Mouse (Mus musculus) neural tube, embryonic 12.5 days (tissue): ENCODE measurements at regions not wholly inside any gene's neighbourhood (a gene's known extent, or its start where the extent isn't known, plus 50 kb on each side); places are given as distances from the start of the nearest gene placed in this dataset.
A peak's percentile ranks its signal among the peaks of the same experiment; 100 is the strongest.

Source experiments
- ATAC-seq: fragments of 200-750 bp; cut with Nextera tagmentation; 2 replicates; pipeline ENCODE4 v1.8.0; 2017; ENCODE audit warnings: low read depth, mild to moderate bottlenecking, moderate TSS enrichment, moderate library complexity; ENCODE audit not compliant: low FRiP score
- H3K27ac ChIP-seq: fragments of 300-500 bp; sonication (generic); 2 replicates; pipeline ENCODE4 v1.5.1; 2016
- H3K27me3 ChIP-seq: fragments of 300-500 bp; sonication (generic); replicated peaks from 2 replicates; pipeline ENCODE4 v1.6.1; 2016; ENCODE audit warnings: mild to moderate bottlenecking
- H3K36me3 ChIP-seq: fragments of 300-500 bp; sonication (generic); 2 replicates; pipeline ENCODE4 v1.6.1; 2016; ENCODE audit warnings: mild to moderate bottlenecking
- H3K4me1 ChIP-seq: fragments of 300-500 bp; sonication (generic); 2 replicates; pipeline ENCODE4 v1.6.1; 2016
- H3K4me2 ChIP-seq: fragments of 300-500 bp; sonication (generic); replicated peaks from 2 replicates; pipeline ENCODE4 v1.6.1; 2016; ENCODE audit warnings: mild to moderate bottlenecking
- H3K4me3 ChIP-seq: fragments of 300-500 bp; sonication (generic); 2 replicates; pipeline ENCODE4 v1.5.1; 2016
- H3K9ac ChIP-seq: fragments of 300-500 bp; sonication (generic); 2 replicates; pipeline ENCODE4 v1.6.1; 2016; ENCODE audit warnings: mild to moderate bottlenecking
- H3K9me3 ChIP-seq: fragments of 300-500 bp; sonication (generic); 2 replicates; pipeline ENCODE4 v1.6.1; 2016; ENCODE audit warnings: mild to moderate bottlenecking
- WGBS: fragments of 180-500 bp; shearing (Covaris S2); methylation state at CpG from one replicate; pipeline ENCODE4 v1.1.7; 2016; 5-methylcytosine and 5-hydroxymethylcytosine counted together

GRCm38 (mm10) chr3:140566996-140567517 is 645.1 kb downstream of the Pdha2 start:
- no peak for ATAC-seq
- H3K27me3 ChIP-seq: no peaks in the 10 kb centered on the region
- no peaks in the 10 kb centered on the region for H3K36me3 ChIP-seq
- H3K9me3 ChIP-seq: no peaks in the 10 kb centered on the region
- no peak overlapping the region for H3K9ac ChIP-seq
- H3K27ac ChIP-seq: no peak overlapping the region
- no peak overlapping the region for H3K4me3 ChIP-seq
- WGBS: 68% methylated on average over 4 of the region's 4 CpGs
- H3K4me1 ChIP-seq: no peaks in the 10 kb centered on the region
- H3K4me2 ChIP-seq: no peak overlapping the region

GRCm38 (mm10) chr3:140554736-140555135 is 657.4 kb downstream of the Pdha2 start:
- H3K4me3 ChIP-seq: no peak overlapping the region
- H3K9ac ChIP-seq: no peak overlapping the region
- WGBS: 71% methylated on average over 3 of the region's 3 CpGs
- no peak overlapping the region for H3K4me2 ChIP-seq
- no peak for ATAC-seq
- no peaks in the 10 kb centered on the region for H3K9me3 ChIP-seq
- no peak overlapping the region for H3K27ac ChIP-seq
- H3K4me1 ChIP-seq: no peaks in the 10 kb centered on the region
- H3K27me3 ChIP-seq: no peaks in the 10 kb centered on the region
- no peaks in the 10 kb centered on the region for H3K36me3 ChIP-seq

- Histone ChIP-seq H3K27me3 (no peaks in the 10 kb centered on the region), H3K9ac (no peak overlapping the region), H3K9me3 (no peaks in the 10 kb centered on the region), H3K27ac (no peak overlapping the region), H3K36me3 (no peaks in the 10 kb centered on the region), H3K4me2 (no peak overlapping the region), H3K4me1 (no peaks in the 10 kb centered on the region), H3K4me3 (no peak overlapping the region)
- WGBS: 83% methylated on average over 3 of the region's 3 CpGs
- ATAC-seq: no peak
Measured at GRCm38 (mm10) chr3:140548483-140548882, 663.7 kb downstream of the Pdha2 start.

- no peaks in the 10 kb centered on the region for H3K4me1 ChIP-seq
- H3K4me2 ChIP-seq: no peak overlapping the region
- no peak overlapping the region for H3K27ac ChIP-seq
- no peaks in the 10 kb centered on the region for H3K36me3 ChIP-seq
- 87% methylated on average over 6 of the region's 6 CpGs for WGBS
- no peak overlapping the region for H3K4me3 ChIP-seq
- no peaks in the 10 kb centered on the region for H3K9me3 ChIP-seq
- ATAC-seq: no peak
- no peak overlapping the region for H3K9ac ChIP-seq
- H3K27me3 ChIP-seq: no peaks in the 10 kb centered on the region
Measured at GRCm38 (mm10) chr3:140531747-140532502, 680.2 kb downstream of the Pdha2 start.

- H3K4me3 ChIP-seq: no peak overlapping the region
- no peaks in the 10 kb centered on the region for H3K4me1 ChIP-seq
- no peak overlapping the region for H3K9ac ChIP-seq
- no peaks in the 10 kb centered on the region for H3K36me3 ChIP-seq
- H3K9me3 ChIP-seq: no peaks in the 10 kb centered on the region
- no peaks in the 10 kb centered on the region for H3K27me3 ChIP-seq
- H3K27ac ChIP-seq: no peak overlapping the region
- no peak overlapping the region for H3K4me2 ChIP-seq
- no peak for ATAC-seq
Measured at GRCm38 (mm10) chr3:140521653-140522278, 690.4 kb downstream of the Pdha2 start.

- H3K36me3 ChIP-seq: no peaks in the 10 kb centered on the region
- H3K27ac ChIP-seq: no peak overlapping the region
- H3K4me3 ChIP-seq: no peak overlapping the region
- no peak overlapping the region for H3K4me2 ChIP-seq
- no peak for ATAC-seq
- no peaks in the 10 kb centered on the region for H3K4me1 ChIP-seq
- H3K9me3 ChIP-seq: no peaks in the 10 kb centered on the region
- H3K27me3 ChIP-seq: no peaks in the 10 kb centered on the region
- no peak overlapping the region for H3K9ac ChIP-seq
Measured at GRCm38 (mm10) chr3:140510835-140511234, 701.3 kb downstream of the Pdha2 start.

GRCm38 (mm10) chr3:140510094-140510493 is 702.1 kb downstream of the Pdha2 start:
- H3K9me3 ChIP-seq: no peaks in the 10 kb centered on the region
- H3K4me2 ChIP-seq: no peak overlapping the region
- no peak overlapping the region for H3K9ac ChIP-seq
- H3K27ac ChIP-seq: no peak overlapping the region
- no peaks in the 10 kb centered on the region for H3K36me3 ChIP-seq
- WGBS: 83% methylated on average over 2 of the region's 2 CpGs
- H3K4me3 ChIP-seq: no peak overlapping the region
- no peaks in the 10 kb centered on the region for H3K4me1 ChIP-seq
- no peak for ATAC-seq
- H3K27me3 ChIP-seq: no peaks in the 10 kb centered on the region

GRCm38 (mm10) chr3:140494134-140494533 is 718.0 kb downstream of the Pdha2 start:
- H3K4me3 ChIP-seq: no peak overlapping the region
- no peaks in the 10 kb centered on the region for H3K4me1 ChIP-seq
- H3K4me2 ChIP-seq: no peak overlapping the region
- no peaks in the 10 kb centered on the region for H3K36me3 ChIP-seq
- 77% methylated on average over 1 of the region's 1 CpGs for WGBS
- H3K27ac ChIP-seq: no peak overlapping the region
- no peak for ATAC-seq
- no peaks in the 10 kb centered on the region for H3K27me3 ChIP-seq
- no peaks in the 10 kb centered on the region for H3K9me3 ChIP-seq
- H3K9ac ChIP-seq: no peak overlapping the region

- no peaks in the 10 kb centered on the region for H3K27me3 ChIP-seq
- no peak overlapping the region for H3K4me2 ChIP-seq
- H3K9ac ChIP-seq: no peak overlapping the region
- 43% methylated on average over 3 of the region's 3 CpGs for WGBS
- H3K27ac ChIP-seq: no peak overlapping the region
- H3K4me3 ChIP-seq: no peak overlapping the region
- no peaks in the 10 kb centered on the region for H3K9me3 ChIP-seq
- no peaks in the 10 kb centered on the region for H3K4me1 ChIP-seq
- no peaks in the 10 kb centered on the region for H3K36me3 ChIP-seq
- ATAC-seq: peak; percentile 65; the same call in 1 of the 2 replicates
Measured at GRCm38 (mm10) chr3:140477670-140478208, 734.4 kb downstream of the Pdha2 start.

- Histone ChIP-seq H3K27ac (no peak overlapping the region), H3K4me2 (no peak overlapping the region), H3K9ac (no peak overlapping the region), H3K36me3 (no peaks in the 10 kb centered on the region), H3K4me3 (no peak overlapping the region), H3K27me3 (no peaks in the 10 kb centered on the region), H3K4me1 (no peaks in the 10 kb centered on the region), H3K9me3 (no peaks in the 10 kb centered on the region)
- WGBS: 54% methylated on average over 2 of the region's 2 CpGs
- no peak for ATAC-seq
Measured at GRCm38 (mm10) chr3:140476534-140476933, 735.6 kb downstream of the Pdha2 start.

GRCm38 (mm10) chr3:140452513-140452912 is 759.6 kb downstream of the Pdha2 start:
- Histone ChIP-seq H3K9me3 (no peaks in the 10 kb centered on the region), H3K9ac (no peak overlapping the region), H3K4me2 (no peak overlapping the region), H3K4me3 (no peak overlapping the region), H3K27me3 (no peaks in the 10 kb centered on the region), H3K36me3 (no peaks in the 10 kb centered on the region), H3K27ac (no peak overlapping the region), H3K4me1 (no peaks in the 10 kb centered on the region)
- ATAC-seq: no peak
- 62% methylated on average over 8 of the region's 8 CpGs for WGBS

- Histone ChIP-seq H3K9ac (no peak overlapping the region), H3K4me3 (no peak overlapping the region), H3K4me1 (no peaks in the 10 kb centered on the region), H3K9me3 (no peaks in the 10 kb centered on the region), H3K36me3 (no peaks in the 10 kb centered on the region), H3K4me2 (no peak overlapping the region), H3K27ac (no peak overlapping the region), H3K27me3 (no peaks in the 10 kb centered on the region)
- ATAC-seq: no peak
- WGBS: 98% methylated on average over 1 of the region's 1 CpGs
Measured at GRCm38 (mm10) chr3:140451148-140451547, 761.0 kb downstream of the Pdha2 start.
